ENCODE assay signal across 8 mouse cellular contexts in the genomic region with DNA sequence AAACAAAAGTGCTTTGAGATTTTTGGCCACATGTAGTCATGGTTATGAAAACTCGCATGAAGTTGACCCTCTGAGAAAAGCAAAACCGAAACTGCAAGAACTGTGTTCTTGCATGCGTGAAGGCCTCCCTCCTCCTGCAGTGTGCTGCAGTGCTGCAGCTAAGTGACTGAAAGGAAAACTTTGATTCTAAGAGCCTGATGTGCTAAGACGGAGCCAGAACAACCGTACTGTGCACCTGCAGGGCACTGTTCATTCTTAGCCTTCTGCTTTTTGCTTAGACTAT. TPM values are rescaled to one million over a fixed set of nuclear protein-coding genes. Genes with fewer than 3 reads are reported as not detected.
A peak's percentile ranks its signal among the peaks of the same experiment; 100 is the strongest.
DNase-seq lines count a peak whose midpoint lies in the region; ATAC-seq and TF ChIP-seq lines count a peak whose summit lies in the region.

No protein-coding gene starts in this region.

- H3K36me3 ChIP-seq in heart, embryonic 14.5 days (ENCODE audit: control insufficient read depth, insufficient read depth, low read length), result no peaks in the 10 kb centered on the region
- H3K36me3 ChIP-seq in midbrain, embryonic 11.5 days (ENCODE audit: control insufficient read depth, insufficient read depth, low read length), result no peaks in the 10 kb centered on the region

- peak overlapping the region; percentile 47 for H3K4me3 ChIP-seq in bone marrow, adult 2 months (replicated peaks; ENCODE audit: control insufficient read depth, low read depth, low read length)
- peak overlapping the region; percentile 66 to 87 for H3K4me3 ChIP-seq in heart, embryonic 14.5 days (ENCODE audit: control insufficient read depth in 1 of 2, insufficient read depth in 1 of 2, low read depth in 1 of 2, low read length in 2 of 2)
- H3K4me3 ChIP-seq in midbrain, embryonic 11.5 days (ENCODE audit: low read depth, low read length), result peak overlapping the region; percentile 43; the same call in 1 of the 2 replicates

- no peaks in the 10 kb centered on the region for H3K9me3 ChIP-seq in heart, embryonic 14.5 days (ENCODE audit: control insufficient read depth, low read length)
- no peaks in the 10 kb centered on the region for H3K9me3 ChIP-seq in midbrain, embryonic 11.5 days (ENCODE audit: control insufficient read depth, low read length)

- H3K4me2 ChIP-seq in heart, embryonic 14.5 days (ENCODE audit: low read length), result peak overlapping the region; percentile 81
- H3K4me2 ChIP-seq in midbrain, embryonic 11.5 days, result peak overlapping the region; percentile 71

- H3K27me3 ChIP-seq in heart, embryonic 14.5 days (ENCODE audit: control insufficient read depth, insufficient read depth, low read length), result peaks cover 5% of the 10 kb centered on the region
- no peaks in the 10 kb centered on the region; the same call in 1 of the 2 replicates for H3K27me3 ChIP-seq in midbrain, embryonic 11.5 days (ENCODE audit: control insufficient read depth, insufficient read depth, low read length)

- peak overlapping the region; percentile 78 for H3K9ac ChIP-seq in heart, embryonic 14.5 days (ENCODE audit: low read length)
- no peak overlapping the region for H3K9ac ChIP-seq in midbrain, embryonic 11.5 days (ENCODE audit: low read length)

- 1% methylated on average over 5 of the region's 5 CpGs for WGBS in bone marrow, adult 2 months
- 18% methylated on average over 5 of the region's 5 CpGs for WGBS in heart, embryonic 14.5 days
- 10% methylated on average over 5 of the region's 5 CpGs for WGBS in midbrain, embryonic 11.5 days

- no peak overlapping the region for H3K27ac ChIP-seq in bone marrow, adult 2 months (ENCODE audit: control insufficient read depth, insufficient read depth, low read depth, low read length, poor library complexity)
- H3K27ac ChIP-seq in heart, embryonic 14.5 days (replicated peaks in 1 of 2; ENCODE audit: control insufficient read depth in 1 of 2, insufficient read depth in 1 of 2, low read depth in 2 of 2, low read length in 2 of 2), result no peak overlapping the region
- no peak overlapping the region for H3K27ac ChIP-seq in midbrain, embryonic 11.5 days (ENCODE audit: low read depth, low read length)

- H3K4me1 ChIP-seq in bone marrow, adult 2 months (ENCODE audit: control insufficient read depth, insufficient read depth, low read length), result no peaks in the 10 kb centered on the region; the same call in 1 of the 2 replicates
- H3K4me1 ChIP-seq in heart, embryonic 14.5 days (ENCODE audit: control insufficient read depth in 2 of 2, insufficient read depth in 2 of 2, low read length in 2 of 2), result peaks cover 3 to 13% of the 10 kb centered on the region in 2 experiments; a peak in 2 of 4 replicates
- H3K4me1 ChIP-seq in midbrain, embryonic 11.5 days (ENCODE audit: control insufficient read depth, insufficient read depth, low read length), result no peaks in the 10 kb centered on the region; the same call in 1 of the 2 replicates

- peak; percentile 73 for DNase-seq in CD4-positive, CD25-positive, alpha-beta regulatory T cell, adult 2 months (ENCODE audit: low read depth, low spot score)
- peak; percentile 45 for DNase-seq in kidney, postnatal 14 days
- peak; percentile 89 for DNase-seq in midbrain, embryonic 11.5 days (ENCODE audit: low spot score, missing footprints)
- DNase-seq in gastrocnemius, postnatal 25 days, result no peak
- DNase-seq in adrenal gland, postnatal 14 days, result no peak

- no peak for TF ChIP-seq CTCF in bone marrow, adult 2 months (IDR thresholded peaks at IDR 0.05; ENCODE audit: control insufficient read depth, insufficient read depth, low read length)

- no peak for ATAC-seq in heart, embryonic 14.5 days (ENCODE audit: insufficient number of reproducible peaks, insufficient read depth, low FRiP score, low read depth)
- no peak for ATAC-seq in midbrain, embryonic 11.5 days (ENCODE audit: low FRiP score)
- no peak for ATAC-seq in monocyte, adult 5-6 weeks (replicated peaks; ENCODE audit: insufficient number of reproducible peaks, low FRiP score, low TSS enrichment, poor library complexity, severe bottlenecking)

- no peak for TF ChIP-seq POLR2A in bone marrow, adult 2 months (IDR thresholded peaks at IDR 0.05; ENCODE audit: borderline replicate concordance, control insufficient read depth, low read depth, low read length)

RNA-seq across cellular contexts. Expression of gene Nod1, which starts 0.5 kb away (rescaled TPM):
- 4.7 and 10.1 TPM in 2 replicates for polyA plus RNA-seq in bone marrow, adult 2 months (2011; ENCODE audit: insufficient read depth, insufficient read length, low replicate concordance, missing spikeins)
- 4.6 and 4.9 TPM in 2 replicates for polyA plus RNA-seq in heart, embryonic 14.5 days (2014; fragmentation: Nextera tagmentation; extraction: Ambion mirVana)
- 1.9 and 2.1 TPM in 2 replicates for polyA plus RNA-seq in midbrain, embryonic 11.5 days (2014; fragmentation: Nextera tagmentation; extraction: Ambion mirVana)
- total RNA-seq in monocyte, adult 5-6 weeks (2017), result 63.0 to 110 TPM (median 64.7 TPM) in 3 replicates
- 1 to 10 TPM; 6.6 to 7.2 TPM for total RNA-seq in gastrocnemius, postnatal 25 days (2021)
- total RNA-seq in adrenal gland, postnatal 14 days (2021), result 9.2 and 12.8 TPM in 2 replicates

RNA-seq across cellular contexts. Expression of gene Ggct, which starts 19.9 kb away (rescaled TPM):
- polyA plus RNA-seq in bone marrow, adult 2 months (2011; ENCODE audit: insufficient read depth, insufficient read length, low replicate concordance, missing spikeins), result 3.0 and 13.2 TPM in 2 replicates
- polyA plus RNA-seq in heart, embryonic 14.5 days (2014; fragmentation: Nextera tagmentation; extraction: Ambion mirVana), result 6.6 and 6.8 TPM in 2 replicates
- 12.9 and 14.4 TPM in 2 replicates for polyA plus RNA-seq in midbrain, embryonic 11.5 days (2014; fragmentation: Nextera tagmentation; extraction: Ambion mirVana)
- total RNA-seq in monocyte, adult 5-6 weeks (2017), result 65.5 to 105 TPM (median 85.7 TPM) in 3 replicates
- total RNA-seq in gastrocnemius, postnatal 25 days (2021), result 1 to 10 TPM; 7.4 to 8.8 TPM
- 5.3 and 7.8 TPM in 2 replicates for total RNA-seq in adrenal gland, postnatal 14 days (2021)

Comparison
In these comparisons a context has a peak if more than half of its experiments do, and no peak if none do; other contexts are left out.
1. DNase-seq: peak in CD4-positive, CD25-positive, alpha-beta regulatory T cell, adult 2 months (single experiment), kidney, postnatal 14 days (single experiment) and midbrain, embryonic 11.5 days (single experiment); none in gastrocnemius, postnatal 25 days (single experiment) and adrenal gland, postnatal 14 days (single experiment).
2. Peak in every context shown above with its lines, with median percentiles within 50 percentile points of each other: H3K4me3 ChIP-seq.